Mouse (Mus musculus): ENCODE data around the gene Lpp. TPM values are rescaled to one million over a fixed set of nuclear protein-coding genes. Genes with fewer than 3 reads are reported as not detected.
A peak's percentile ranks its signal among the peaks of the same experiment; 100 is the strongest.

The Lpp gene
- total RNA-seq (2014; rRNA removed) (11.4 and 13.1 TPM in 2 replicates), polyA plus RNA-seq (2015; fragmentation: Nextera tagmentation; extraction: Ambion mirVana) (8.4 and 8.8 TPM in 2 replicates)

- WGBS, result 3% methylated on average over 41 of the region's 42 CpGs
- Histone ChIP-seq H3K27ac (peak within 1 kb of the TSS; percentile 87), H3K9me3 (ENCODE audit: low read length) (no peaks in the 10 kb centered on the region), H3K4me2 (ENCODE audit: low read depth, low read length) (peak within 1 kb of the TSS; percentile 74), H3K4me1 (ENCODE audit: insufficient read depth, low read length) (no peaks in the 10 kb centered on the region; the same call in 1 of the 2 replicates), H3K27me3 (ENCODE audit: insufficient read depth, low read length) (no peaks in the 10 kb centered on the region), H3K36me3 (ENCODE audit: insufficient read depth, low read length) (no peaks in the 10 kb centered on the region), H3K4me3 (ENCODE audit: low read length) (peak within 1 kb of the TSS; percentile 89), H3K9ac (replicated peaks; ENCODE audit: low read length) (peak within 1 kb of the TSS; percentile 88)
- no peak for TF ChIP-seq CTCF (IDR thresholded peaks at IDR 0.05; ENCODE audit: low read depth)
- ATAC-seq (peak; percentile 89), DNase-seq (ENCODE audit: low spot score) (peak; percentile 72)
Observed at GRCm38 (mm10) chr16:24392651-24393555, at the start of gene Lpp. TSS of gene Lpp (plus strand) at chr16:24393507.

GRCm38 (mm10) chr16:24347582-24348411 is 45.5 kb upstream of the Lpp start:
- Histone ChIP-seq H3K27me3 (ENCODE audit: insufficient read depth, low read length) (no peaks in the 10 kb centered on the region), H3K9ac (replicated peaks; ENCODE audit: low read length) (no peak overlapping the region), H3K9me3 (ENCODE audit: low read length) (no peaks in the 10 kb centered on the region), H3K27ac (no peak overlapping the region), H3K4me3 (ENCODE audit: low read length) (no peak overlapping the region), H3K36me3 (ENCODE audit: insufficient read depth, low read length) (no peaks in the 10 kb centered on the region), H3K4me1 (ENCODE audit: insufficient read depth, low read length) (no peaks in the 10 kb centered on the region), H3K4me2 (ENCODE audit: low read depth, low read length) (peak overlapping the region; percentile 39; the same call in 1 of the 2 replicates)
- TF ChIP-seq CTCF (IDR thresholded peaks at IDR 0.05; ENCODE audit: low read depth), result no peak
- 40% methylated on average over 21 of the region's 21 CpGs for WGBS
- DNase-seq (ENCODE audit: low spot score) (peak; percentile 52), ATAC-seq (0 out of 2 replicates have a peak, but pooled peaks have one; percentile 32)

- WGBS, result 85% methylated on average over 6 of the region's 6 CpGs
- H3K27ac ChIP-seq, result no peak overlapping the region
- H3K4me3 ChIP-seq (ENCODE audit: low read length), result no peak overlapping the region
- no peak for TF ChIP-seq CTCF (IDR thresholded peaks at IDR 0.05; ENCODE audit: low read depth)
- no peak for DNase-seq (ENCODE audit: low spot score)
- no peaks in the 10 kb centered on the region for H3K4me1 ChIP-seq (ENCODE audit: insufficient read depth, low read length)
- H3K27me3 ChIP-seq (ENCODE audit: insufficient read depth, low read length), result no peaks in the 10 kb centered on the region
- H3K4me2 ChIP-seq (ENCODE audit: low read depth, low read length), result no peak overlapping the region
- H3K36me3 ChIP-seq (ENCODE audit: insufficient read depth, low read length), result no peaks in the 10 kb centered on the region
- H3K9ac ChIP-seq (replicated peaks; ENCODE audit: low read length), result no peak overlapping the region
- ATAC-seq, result no peak
- H3K9me3 ChIP-seq (ENCODE audit: low read length), result no peaks in the 10 kb centered on the region
Observed at GRCm38 (mm10) chr16:24350306-24350705, 43.0 kb upstream of the Lpp start.

GRCm38 (mm10) chr16:24350751-24351150 is 42.6 kb upstream of the Lpp start:
- 82% methylated on average over 6 of the region's 6 CpGs for WGBS
- Histone ChIP-seq H3K4me3 (ENCODE audit: low read length) (no peak overlapping the region), H3K36me3 (ENCODE audit: insufficient read depth, low read length) (no peaks in the 10 kb centered on the region), H3K9ac (replicated peaks; ENCODE audit: low read length) (no peak overlapping the region), H3K4me2 (ENCODE audit: low read depth, low read length) (no peak overlapping the region), H3K9me3 (ENCODE audit: low read length) (no peaks in the 10 kb centered on the region), H3K27ac (no peak overlapping the region), H3K27me3 (ENCODE audit: insufficient read depth, low read length) (no peaks in the 10 kb centered on the region), H3K4me1 (ENCODE audit: insufficient read depth, low read length) (no peaks in the 10 kb centered on the region)
- no peak for DNase-seq (ENCODE audit: low spot score)
- ATAC-seq, result no peak
- no peak for TF ChIP-seq CTCF (IDR thresholded peaks at IDR 0.05; ENCODE audit: low read depth)

- WGBS, result 100% methylated on average over 1 of the region's 1 CpGs
- Histone ChIP-seq H3K27me3 (ENCODE audit: insufficient read depth, low read length) (no peaks in the 10 kb centered on the region), H3K9ac (replicated peaks; ENCODE audit: low read length) (no peak overlapping the region), H3K4me1 (ENCODE audit: insufficient read depth, low read length) (no peaks in the 10 kb centered on the region), H3K36me3 (ENCODE audit: insufficient read depth, low read length) (no peaks in the 10 kb centered on the region), H3K4me2 (ENCODE audit: low read depth, low read length) (no peak overlapping the region), H3K27ac (no peak overlapping the region), H3K9me3 (ENCODE audit: low read length) (no peaks in the 10 kb centered on the region), H3K4me3 (ENCODE audit: low read length) (no peak overlapping the region)
- peak; percentile 45 for TF ChIP-seq CTCF (IDR thresholded peaks at IDR 0.05; ENCODE audit: low read depth)
- ATAC-seq, result no peak
- no peak for DNase-seq (ENCODE audit: low spot score)
Observed at GRCm38 (mm10) chr16:24351811-24352210, 41.5 kb upstream of the Lpp start.

GRCm38 (mm10) chr16:24353816-24354215 is 39.5 kb upstream of the Lpp start:
- 23% methylated on average over 3 of the region's 3 CpGs for WGBS
- Histone ChIP-seq H3K36me3 (ENCODE audit: insufficient read depth, low read length) (no peaks in the 10 kb centered on the region), H3K4me2 (ENCODE audit: low read depth, low read length) (no peak overlapping the region), H3K4me1 (ENCODE audit: insufficient read depth, low read length) (no peaks in the 10 kb centered on the region), H3K9ac (replicated peaks; ENCODE audit: low read length) (no peak overlapping the region), H3K27me3 (ENCODE audit: insufficient read depth, low read length) (no peaks in the 10 kb centered on the region), H3K9me3 (ENCODE audit: low read length) (no peaks in the 10 kb centered on the region), H3K4me3 (ENCODE audit: low read length) (no peak overlapping the region), H3K27ac (no peak overlapping the region)
- no peak for DNase-seq (ENCODE audit: low spot score)
- no peak for TF ChIP-seq CTCF (IDR thresholded peaks at IDR 0.05; ENCODE audit: low read depth)
- no peak for ATAC-seq

All from hindbrain, postnatal 0 days (tissue).